Mouse (Mus musculus) urinary bladder, adult 18-20 months (tissue): ENCODE results near the gene Vmn2r45.
"Not testable (repeated sequence)": the region's sequence is repeated elsewhere in the genome, so short reads cannot be mapped to it uniquely, and the experiment has no call there.

Experiments
- DNase-seq, 2 experiments: peaks; one replicate each; pipeline ENCODE4 v3.0.0; 2022; ENCODE audit warnings: low spot score in 2 of 2, mixed read lengths in 2 of 2

The Vmn2r45 gene

GRCm38 (mm10) chr7:8488975-8489374, at the start of gene Vmn2r45:
Gene Vmn2r45, minus strand, starts transcription at chr7:8489075.
- DNase-seq: not testable (repeated sequence)
